Mouse (Mus musculus) bone marrow, adult 2 months (tissue): ENCODE results near the gene Pir. TPM values are rescaled to one million over a fixed set of nuclear protein-coding genes. Genes with fewer than 3 reads are reported as not detected.

Experiments used
- H3K27ac ChIP-seq: fragments of 200-500 bp; 2 replicates; pipeline ENCODE4 v1.5.1; 2012; ENCODE audit warnings: low read depth, mild to moderate bottlenecking, control low read depth, inconsistent platforms, low read length; ENCODE audit not compliant: control insufficient read depth, poor library complexity, insufficient read depth
- H3K4me1 ChIP-seq: fragments of 200-500 bp; 2 replicates; pipeline ENCODE4 v1.6.1; 2011; ENCODE audit warnings: low read length; ENCODE audit not compliant: control insufficient read depth, insufficient read depth
- H3K4me3 ChIP-seq: fragments of 200-500 bp; replicated peaks from 2 replicates; pipeline ENCODE3; 2011; ENCODE audit warnings: mild to moderate bottlenecking, low read depth, low read length, control low read depth; ENCODE audit not compliant: control insufficient read depth
- CTCF ChIP-seq: fragments of 200-500 bp; IDR thresholded peaks from 2 replicates; pipeline ENCODE4 v1.5.1; 2011; ENCODE audit warnings: low read length, control low read depth; ENCODE audit not compliant: control insufficient read depth, insufficient read depth
- POLR2A ChIP-seq: fragments of 200-500 bp; IDR thresholded peaks from 2 replicates; pipeline ENCODE4 v1.6.1; 2011; ENCODE audit warnings: low read depth, mild to moderate bottlenecking, control low read depth, low read length, borderline replicate concordance; ENCODE audit not compliant: control insufficient read depth
- WGBS: fragments of 180-500 bp; shearing (Covaris S2); methylation state at CpG from one replicate; pipeline ENCODE4 v1.1.7; 2018; 5-methylcytosine and 5-hydroxymethylcytosine counted together
- polyA plus RNA-seq: library from polyadenylated mRNA; stranded (reverse); fragments of >200 nt; gene quantifications from 2 replicates; pipeline ENCODE4 v1.2.4, GENCODE M21; 2011; ENCODE audit warnings: low replicate concordance; ENCODE audit not compliant: missing spikeins, insufficient read depth, insufficient read length

The Pir gene
- polyA plus RNA-seq, 1 experiment: 3.0 TPM

DNA sequence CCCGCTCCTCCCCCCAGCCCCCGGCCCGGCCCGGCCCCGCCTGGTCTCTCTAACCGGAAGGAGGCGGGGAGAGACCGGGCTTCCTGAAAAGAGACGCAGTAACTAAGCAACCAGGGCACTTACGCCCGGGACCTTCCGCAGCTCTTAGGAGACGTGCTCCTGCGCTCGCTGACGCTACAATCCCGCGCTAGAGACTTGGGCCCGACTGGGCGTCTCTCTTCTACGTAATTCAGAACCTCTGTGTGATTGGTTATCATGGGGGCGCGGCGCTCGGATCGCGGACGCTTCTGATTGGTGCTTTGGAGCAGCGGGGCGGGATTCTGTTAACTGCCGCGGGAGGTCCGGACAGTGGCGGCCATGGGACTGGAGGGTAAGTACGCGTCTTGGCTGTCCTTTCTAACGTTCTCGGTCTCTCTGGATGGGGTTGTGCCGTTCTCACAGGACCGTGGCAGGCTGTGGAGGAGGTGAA is 150.3 kb downstream of the Pir start, which contains the start of gene Piga:
Gene Piga (plus strand): TSS at position 317 of the 469 bp plus-strand sequence.
- peak within 1 kb of the TSS; percentile 40 for H3K27ac ChIP-seq
- no peaks in the 10 kb centered on the region for H3K4me1 ChIP-seq
- WGBS: 12% methylated on average over 39 of the region's 40 CpGs
- peak within 1 kb of the TSS; percentile 71 for H3K4me3 ChIP-seq
- peak; percentile 75; the same call in 1 of the 2 replicates for TF ChIP-seq POLR2A
- TF ChIP-seq CTCF: no peak

DNA sequence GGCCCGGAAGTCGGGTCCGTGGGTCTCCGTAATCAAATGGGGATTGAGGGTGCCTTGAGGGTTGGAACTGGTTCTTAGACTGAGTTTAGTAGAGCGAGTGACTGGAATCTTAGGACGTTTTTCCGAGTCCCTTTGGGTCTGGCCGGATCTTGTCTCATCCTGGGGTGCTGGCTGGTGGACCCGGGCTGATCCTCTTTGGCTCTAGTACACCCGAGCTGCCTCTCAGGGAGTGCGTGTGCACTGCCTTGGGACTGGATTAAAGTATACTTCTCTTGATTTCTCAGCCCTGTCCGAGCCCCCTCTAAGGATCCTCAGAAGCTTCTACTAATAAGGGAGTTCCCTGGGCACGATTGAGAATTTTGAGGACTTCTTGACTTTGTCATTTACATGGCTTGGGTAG is 150.8 kb downstream of the Pir start:
- Histone ChIP-seq H3K27ac (peak overlapping the region; percentile 40), H3K4me1 (no peaks in the 10 kb centered on the region), H3K4me3 (peak overlapping the region; percentile 71)
- 16% methylated on average over 13 of the region's 13 CpGs for WGBS
- TF ChIP-seq CTCF (no peak), POLR2A (no peak)

DNA sequence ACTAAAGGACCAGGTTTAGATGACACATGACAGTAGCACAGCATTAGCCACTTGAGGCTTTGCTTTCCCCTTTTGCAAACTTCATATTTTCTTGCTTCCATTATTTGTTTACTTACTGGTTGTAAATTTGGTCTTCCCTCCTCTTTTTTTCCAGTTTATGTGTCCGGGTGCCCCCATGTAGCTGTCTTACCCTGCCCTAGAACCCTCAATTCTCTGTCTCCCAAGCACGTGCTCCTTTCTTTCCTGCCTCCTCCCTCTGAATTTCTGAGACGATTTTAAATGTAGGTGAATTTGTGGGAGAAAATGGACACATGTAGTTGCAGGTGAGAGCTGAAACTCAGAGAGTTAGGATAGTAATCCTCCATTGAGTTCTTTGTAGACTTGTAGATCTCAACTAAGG is 151.3 kb downstream of the Pir start:
- no peak overlapping the region for H3K27ac ChIP-seq
- TF ChIP-seq CTCF (no peak), POLR2A (no peak)
- 33% methylated on average over 3 of the region's 3 CpGs for WGBS
- H3K4me3 ChIP-seq: peak overlapping the region; percentile 71
- no peaks in the 10 kb centered on the region for H3K4me1 ChIP-seq

Other genes with a start within 250 kb of the Pir start
- 0.84 and 1.2 TPM in 2 replicates for gene Car5b, start 241.4 kb upstream of the Pir start, polyA plus RNA-seq
- 5.2 and 9.1 TPM in 2 replicates for gene Siah1b, start 192.9 kb upstream of the Pir start, polyA plus RNA-seq
- 3.4 TPM in 1 of 2 replicates, not detected in the other for gene Cltrn, start 180.5 kb upstream of the Pir start, polyA plus RNA-seq
- gene Ace2, start 130.0 kb upstream of the Pir start, polyA plus RNA-seq: 0.72 TPM in 1 of 2 replicates, not detected in the other
- gene Bmx, start 11.2 kb upstream of the Pir start, polyA plus RNA-seq: 8.0 and 19.2 TPM in 2 replicates
- 0.47 and 3.9 TPM in 2 replicates for gene Vegfd, start 104.0 kb downstream of the Pir start, polyA plus RNA-seq
- gene Piga, start 150.4 kb downstream of the Pir start, polyA plus RNA-seq: 13.0 and 14.4 TPM in 2 replicates
- gene Asb11, start 167.6 kb downstream of the Pir start, polyA plus RNA-seq: not detected in 2 replicates
- gene Asb9, start 237.0 kb downstream of the Pir start, polyA plus RNA-seq: not detected in 2 replicates